Mouse (Mus musculus) megakaryocyte-erythroid progenitor cell, adult 5-6 weeks (primary cell): ENCODE results near the gene Runx1. TPM values are rescaled to one million over a fixed set of nuclear protein-coding genes. Genes with fewer than 3 reads are reported as not detected.
A peak's percentile ranks its signal among the peaks of the same experiment; 100 is the strongest.

Experiments used
- ATAC-seq: replicated peaks from 2 replicates; pipeline ENCODE4 v1.8.0; 2016; ENCODE audit warnings: mild to moderate bottlenecking, inconsistent platforms; ENCODE audit not compliant: severe bottlenecking, poor library complexity, low FRiP score, low TSS enrichment
- total RNA-seq, 2 experiments: library from RNA; stranded (forward) in 1 of 2; stranded (reverse) in 1 of 2; fragments of 200-1000, 215-1000 nt in 1 of 2; fragments of >200 nt in 1 of 2; fragmentation: Nextera tagmentation in 1 of 2; gene quantifications; 2 replicates each; pipeline ENCODE4 v1.2.3; 2014 to 2017

Runx1 gene
- total RNA-seq, 2 experiments from 2014 or later, result 16.4 to 84.1 TPM

DNA sequence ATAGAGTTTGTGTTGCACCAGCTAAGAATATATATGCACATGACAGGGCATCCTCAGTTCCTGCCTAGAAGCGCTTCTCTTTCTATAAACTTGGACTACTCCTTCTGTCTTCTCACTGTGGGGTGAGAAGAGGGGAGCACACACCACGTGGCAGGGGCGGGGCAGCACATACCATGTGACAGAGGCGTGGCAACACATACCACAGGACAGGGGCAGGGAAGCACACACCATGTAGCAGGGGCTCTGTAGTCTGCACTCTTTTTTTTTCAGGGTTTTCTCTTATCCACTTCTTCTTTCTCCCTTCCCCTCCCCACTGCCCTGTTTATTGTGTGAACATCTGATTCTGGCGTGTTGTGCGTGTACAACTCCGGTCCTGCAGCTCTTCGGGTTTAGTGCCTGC is 186.9 kb downstream of the Runx1 start:
- no peak for ATAC-seq

DNA sequence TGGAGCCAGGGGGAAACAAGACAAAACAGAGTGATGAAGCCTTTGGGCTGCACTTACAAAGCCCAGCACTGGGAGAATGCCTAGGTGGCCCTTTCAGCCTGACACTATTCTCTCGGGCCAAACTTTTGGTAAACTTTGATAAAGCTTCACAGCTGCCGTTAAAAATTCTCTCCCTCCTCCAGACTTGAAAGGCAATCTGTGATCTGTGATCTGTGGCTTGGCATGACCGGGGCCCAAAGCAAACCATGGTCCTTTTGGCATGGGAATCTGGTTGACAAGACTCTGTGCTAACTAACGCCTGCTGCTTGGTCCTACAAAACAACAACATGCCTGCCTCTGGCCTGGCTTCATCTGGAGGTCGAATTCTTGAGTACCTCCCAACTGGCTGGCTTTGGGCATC is 188.9 kb downstream of the Runx1 start:
- ATAC-seq, result peak; percentile 55

DNA sequence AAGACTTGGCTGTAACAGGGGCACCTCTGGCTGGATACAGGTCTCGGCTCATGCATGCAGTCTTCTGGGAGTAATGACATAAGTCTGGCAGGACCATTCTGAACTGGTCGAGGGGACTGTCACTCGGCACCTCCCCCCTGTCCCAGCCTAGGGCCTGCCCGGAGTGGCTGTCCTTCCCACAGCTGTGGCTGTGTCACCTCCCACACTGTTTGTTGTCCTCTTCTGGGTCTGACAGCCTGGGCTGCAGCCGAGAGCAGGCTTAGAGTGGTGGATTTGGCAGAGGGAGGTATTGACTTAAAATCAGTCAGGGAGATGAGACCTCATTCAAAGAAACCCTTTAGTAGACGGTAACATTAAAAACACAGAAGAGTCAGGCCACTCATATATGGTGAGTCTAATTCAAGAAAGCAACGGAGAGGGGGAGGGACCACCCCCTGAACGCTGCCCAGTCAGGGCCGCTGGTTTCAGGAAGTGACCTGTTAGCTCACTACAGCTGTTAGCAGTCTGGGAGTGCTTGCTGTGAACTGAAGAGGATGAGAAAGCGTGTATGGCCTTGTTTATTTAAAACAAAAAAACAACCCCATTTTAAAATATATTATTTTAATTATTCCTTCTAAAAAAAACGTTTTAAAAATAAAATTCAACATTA is 193.7 kb downstream of the Runx1 start:
- no peak for ATAC-seq

DNA sequence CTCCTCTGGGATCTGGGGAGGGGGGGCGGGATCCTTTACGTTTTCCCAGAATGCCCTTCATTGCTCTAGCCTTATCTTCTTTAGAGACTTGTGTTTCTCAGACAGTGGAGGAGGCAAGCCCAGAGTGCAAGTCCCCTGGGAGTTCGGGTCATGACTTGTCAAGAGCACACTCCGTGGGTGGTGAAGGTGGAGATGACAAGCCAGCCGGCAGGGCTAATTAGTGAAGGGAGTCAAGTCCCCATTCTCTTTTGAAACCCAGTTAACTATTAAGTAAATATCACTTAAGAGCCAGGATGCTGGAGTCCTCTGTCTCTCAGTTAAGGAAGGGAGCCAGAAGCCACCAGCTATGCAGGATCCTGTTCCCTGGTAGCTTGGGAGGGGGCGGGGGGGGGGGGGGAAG is 194.3 kb downstream of the Runx1 start:
- ATAC-seq, result no peak

DNA sequence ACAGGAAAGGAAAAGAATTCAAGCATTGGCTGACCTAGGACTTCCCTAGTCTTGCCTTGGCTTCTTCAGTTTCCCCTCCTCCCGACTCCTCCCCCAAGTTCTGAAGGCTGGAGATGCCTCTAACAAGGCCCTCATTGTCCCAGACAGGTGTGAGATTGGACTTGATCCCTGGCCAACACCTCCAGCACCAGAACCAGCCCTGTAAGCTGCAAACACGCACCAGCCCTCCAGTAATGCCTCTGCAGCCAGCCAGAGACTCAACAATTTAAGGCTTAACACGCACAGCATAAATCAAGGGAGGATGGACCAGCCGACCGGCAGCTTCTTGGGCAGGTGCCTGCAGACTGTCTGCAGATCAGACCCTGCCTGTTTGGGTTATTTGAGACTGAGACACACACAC is 195.0 kb downstream of the Runx1 start:
- no peak for ATAC-seq

GRCm38 (mm10) chr16:92629829-92630228 is 196.1 kb downstream of the Runx1 start:
- ATAC-seq, result no peak

DNA sequence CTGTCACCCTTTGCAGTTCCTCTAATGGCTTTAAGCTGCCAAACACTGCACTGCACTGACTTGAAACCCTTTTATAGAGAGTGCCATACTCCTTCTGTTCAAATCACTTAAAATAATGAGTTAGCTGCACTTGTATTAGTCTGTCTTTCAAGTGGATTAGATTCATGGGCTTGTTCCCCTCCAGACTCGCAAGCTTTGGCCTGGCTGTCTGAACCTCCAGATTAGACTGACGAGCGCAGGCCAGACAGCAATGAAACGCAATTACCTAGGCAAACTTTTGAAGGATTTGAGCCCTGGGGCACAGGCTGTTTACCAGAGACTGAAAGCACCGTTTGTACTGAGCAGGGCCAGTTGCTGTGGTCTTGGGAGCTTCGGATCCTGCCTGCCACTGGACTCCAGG is 198.7 kb downstream of the Runx1 start:
- ATAC-seq, result no peak

GRCm38 (mm10) chr16:92623953-92624352 is 202.0 kb downstream of the Runx1 start:
- ATAC-seq, result no peak

GRCm38 (mm10) chr16:92621859-92622258 is 204.1 kb downstream of the Runx1 start:
- no peak for ATAC-seq

DNA sequence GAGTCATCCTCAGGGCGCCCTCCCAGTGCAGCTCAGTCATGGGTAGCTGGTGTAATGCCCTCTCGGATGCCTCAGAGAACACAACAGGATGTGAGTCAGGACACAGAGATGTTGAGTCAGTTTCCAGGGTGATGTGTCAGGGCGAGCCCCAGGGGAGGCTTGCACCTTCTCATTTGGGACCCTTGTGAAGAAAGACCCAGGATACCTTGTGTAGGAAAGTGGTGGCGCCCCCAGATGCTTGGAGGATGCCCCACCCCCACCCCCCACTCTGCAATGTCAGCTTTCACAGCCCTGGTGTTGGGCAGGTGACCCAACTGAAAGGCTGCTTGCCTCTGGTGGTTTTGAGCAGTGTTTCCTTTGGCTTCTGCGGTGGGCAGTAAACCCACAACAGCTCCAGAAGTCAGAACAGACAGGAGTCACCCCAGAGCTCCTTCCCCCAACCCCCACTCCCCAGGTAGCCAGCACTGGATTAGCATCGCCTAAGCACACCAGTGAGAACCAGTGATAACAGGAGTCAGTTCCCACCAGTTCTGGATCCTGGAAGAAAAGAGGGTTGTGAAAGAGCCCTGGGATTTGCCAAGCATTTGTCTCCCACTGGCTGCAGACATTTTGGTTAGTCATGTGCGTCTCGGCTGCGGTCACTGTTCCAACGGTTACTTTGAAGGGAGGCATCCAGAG is 205.0 kb downstream of the Runx1 start:
- no peak for ATAC-seq

DNA sequence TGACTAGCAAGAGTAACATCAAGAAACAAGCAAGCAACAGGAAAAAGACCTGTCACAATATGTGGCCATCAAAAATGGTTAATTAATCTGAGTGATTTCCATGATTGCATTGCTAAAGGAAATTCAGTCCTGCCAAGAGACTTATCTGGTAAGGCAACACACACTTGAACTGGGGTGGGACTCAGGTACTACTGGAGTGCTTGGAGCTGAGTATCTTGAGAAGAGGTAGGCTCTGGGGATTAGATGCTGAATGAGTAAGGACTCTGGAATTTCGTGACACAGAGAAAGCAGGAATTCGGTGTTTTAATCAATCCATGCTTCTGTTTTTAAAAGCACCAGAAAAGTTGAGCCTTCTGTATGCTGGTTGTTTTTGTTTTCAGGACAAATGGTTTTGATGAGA is 209.1 kb downstream of the Runx1 start:
- no peak for ATAC-seq

GRCm38 (mm10) chr16:92615234-92615799 is 210.6 kb downstream of the Runx1 start:
- no peak for ATAC-seq

GRCm38 (mm10) chr16:92612546-92612945 is 213.4 kb downstream of the Runx1 start:
- no peak for ATAC-seq

DNA sequence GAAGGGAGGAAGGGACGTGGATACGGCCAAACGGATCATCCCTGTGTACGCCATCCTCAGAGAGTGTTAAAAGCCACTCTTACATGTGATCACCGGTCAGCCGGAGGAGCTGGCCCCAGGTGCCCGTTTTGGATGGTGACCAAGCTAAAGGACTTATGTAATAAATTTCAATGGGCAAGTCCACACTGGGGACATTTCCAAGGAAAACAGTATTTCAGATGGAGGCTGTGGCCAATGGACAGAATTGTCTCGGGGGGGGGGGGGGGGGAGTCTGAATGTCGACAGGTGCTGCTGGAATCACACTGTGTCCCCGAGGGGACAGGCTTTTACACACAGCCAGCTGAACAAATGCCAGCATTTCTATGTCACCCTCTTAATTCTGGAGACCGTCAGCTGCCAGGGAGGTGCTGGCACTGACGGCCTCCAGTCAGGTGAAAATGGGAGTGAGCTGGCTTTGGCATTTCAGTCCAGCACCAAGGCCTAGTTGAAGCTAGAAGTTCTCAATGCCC is 214.3 kb downstream of the Runx1 start:
- no peak for ATAC-seq

DNA sequence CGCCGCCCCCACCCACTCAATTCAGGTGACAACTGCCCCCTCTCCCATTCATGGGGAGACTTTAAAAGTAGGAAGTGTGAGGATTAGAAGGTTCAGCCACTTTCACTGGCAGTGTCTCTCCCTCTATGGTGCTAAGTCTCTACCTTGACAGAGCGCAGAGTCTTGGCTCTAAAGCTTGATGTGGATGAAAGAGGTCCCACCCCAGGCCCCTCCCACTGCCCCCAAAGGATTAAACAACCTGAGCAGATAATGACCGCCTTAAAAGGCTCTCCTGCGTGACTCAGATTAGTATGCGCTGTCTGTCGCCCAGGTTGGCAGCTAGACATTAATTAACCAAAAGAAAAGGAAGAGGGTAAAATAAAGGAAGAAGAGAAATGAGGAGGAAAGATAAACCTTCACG is 215.5 kb downstream of the Runx1 start:
- no peak for ATAC-seq

- no peak for ATAC-seq
Observed at GRCm38 (mm10) chr16:92609717-92610077, 216.3 kb downstream of the Runx1 start.

- no peak for ATAC-seq
Observed at GRCm38 (mm10) chr16:92609006-92609716, 216.8 kb downstream of the Runx1 start.

GRCm38 (mm10) chr16:92608180-92608960 is 217.6 kb downstream of the Runx1 start:
- ATAC-seq, result peak; percentile 61

DNA sequence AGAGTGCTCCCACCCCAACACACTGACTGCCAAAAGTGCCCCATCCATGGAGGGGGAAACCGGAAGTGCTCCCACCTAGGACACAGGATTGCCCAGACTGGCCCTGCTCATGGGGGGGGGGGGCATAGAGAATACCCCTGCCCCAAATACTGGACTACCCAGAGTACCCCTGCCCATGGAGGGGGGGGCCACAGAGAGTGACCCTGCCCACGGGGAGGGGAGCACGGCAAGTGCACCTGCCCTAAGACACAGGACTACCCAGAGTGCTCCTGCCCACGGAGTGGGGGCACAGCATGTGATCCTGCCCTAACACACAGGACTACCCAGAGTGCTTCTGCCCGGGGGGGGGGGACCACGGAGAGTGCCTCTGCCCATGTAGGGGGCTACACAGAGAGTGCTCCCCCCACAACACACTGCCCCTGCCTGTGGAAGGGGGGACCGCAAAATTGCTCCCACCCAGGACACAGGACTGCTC is 219.4 kb downstream of the Runx1 start:
- no peak for ATAC-seq
